Mouse (Mus musculus) spleen, postnatal 10 days (tissue): ENCODE results near the gene 2410015M20Rik.

Experiments
- DNase-seq, 2 experiments: peaks; one replicate each; pipeline ENCODE4 v3.0.0; 2021 to 2022; ENCODE audit warnings: low spot score in 2 of 2

Gene 2410015M20Rik

DNA sequence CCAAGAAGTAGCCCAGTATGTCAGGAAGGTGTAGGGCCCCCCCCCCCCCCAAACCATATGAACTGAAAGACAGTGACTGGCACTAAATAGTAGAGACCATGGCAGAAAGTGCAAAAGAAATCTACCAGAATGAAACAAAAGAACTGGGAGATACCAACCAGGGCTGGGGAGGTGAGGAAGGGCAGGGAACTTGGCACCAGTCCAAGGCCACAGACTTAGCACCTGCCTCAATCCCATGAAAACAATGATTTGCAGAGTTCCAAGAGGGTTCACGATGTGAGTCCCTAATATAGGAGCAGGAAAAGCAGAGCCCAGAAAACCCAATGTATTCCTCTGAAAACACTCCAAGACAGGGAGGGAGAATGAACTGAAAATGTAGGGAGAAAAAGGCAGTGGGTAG is 37.4 kb downstream of the 2410015M20Rik start:
- DNase-seq = no peak

DNA sequence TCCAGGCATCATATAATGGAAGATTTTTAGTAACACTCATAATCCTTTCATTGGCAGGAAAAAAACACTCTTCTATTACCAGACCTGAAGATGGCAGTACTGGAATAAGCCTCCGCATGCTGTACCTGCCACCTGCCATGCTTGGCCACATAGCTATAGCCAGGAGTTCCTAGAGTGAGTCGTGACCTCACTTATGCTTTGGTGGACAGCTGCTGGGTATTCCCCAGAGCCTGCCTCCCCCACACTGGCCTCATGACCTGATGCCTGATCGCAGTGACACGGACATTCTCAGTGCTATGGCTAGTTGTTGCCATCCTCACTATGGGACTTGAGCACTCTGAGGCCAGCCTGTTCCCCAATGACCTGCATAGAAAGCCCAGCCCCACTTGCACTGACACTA is 39.3 kb downstream of the 2410015M20Rik start:
- no peak for DNase-seq

DNA sequence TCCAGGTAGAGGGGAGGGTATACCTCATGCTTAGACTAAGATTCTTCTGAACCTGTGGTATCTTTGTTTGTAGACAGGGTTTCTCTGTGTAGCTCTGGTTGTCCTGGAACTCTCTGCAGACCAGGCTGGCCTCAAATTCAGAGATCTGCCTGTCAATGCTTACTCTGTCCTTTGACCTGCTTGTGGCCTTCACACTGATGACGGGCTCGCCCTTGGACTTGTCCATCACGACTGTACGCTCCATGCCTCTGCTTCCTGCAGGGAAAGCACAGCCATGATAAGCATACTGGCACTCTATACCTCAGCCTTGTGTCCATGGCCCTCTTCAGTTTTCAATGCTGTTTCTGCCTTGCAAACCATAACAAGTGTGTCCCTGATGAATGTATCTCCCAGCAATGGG is 42.2 kb downstream of the 2410015M20Rik start:
- DNase-seq = no peak

DNA sequence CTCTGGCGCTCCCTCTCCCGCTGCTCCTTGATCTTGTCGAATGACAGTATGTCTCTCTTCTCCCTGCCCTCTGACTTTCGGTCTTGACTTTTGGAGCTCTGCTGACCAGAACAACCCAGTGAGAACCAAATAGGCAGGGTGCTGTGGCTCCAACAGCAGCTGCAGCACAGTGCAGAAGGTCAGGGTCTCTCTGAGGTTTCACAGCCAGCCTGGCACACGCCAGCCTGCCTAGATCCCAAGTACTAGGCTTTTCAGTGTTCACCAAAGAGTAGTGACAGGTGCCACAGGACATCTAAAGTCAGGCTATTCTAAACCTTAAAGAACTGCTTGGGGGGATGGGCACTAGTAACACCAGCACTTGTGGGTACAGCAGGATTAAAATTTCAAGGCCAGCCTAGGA is 42.7 kb downstream of the 2410015M20Rik start:
- no peak for DNase-seq

DNA sequence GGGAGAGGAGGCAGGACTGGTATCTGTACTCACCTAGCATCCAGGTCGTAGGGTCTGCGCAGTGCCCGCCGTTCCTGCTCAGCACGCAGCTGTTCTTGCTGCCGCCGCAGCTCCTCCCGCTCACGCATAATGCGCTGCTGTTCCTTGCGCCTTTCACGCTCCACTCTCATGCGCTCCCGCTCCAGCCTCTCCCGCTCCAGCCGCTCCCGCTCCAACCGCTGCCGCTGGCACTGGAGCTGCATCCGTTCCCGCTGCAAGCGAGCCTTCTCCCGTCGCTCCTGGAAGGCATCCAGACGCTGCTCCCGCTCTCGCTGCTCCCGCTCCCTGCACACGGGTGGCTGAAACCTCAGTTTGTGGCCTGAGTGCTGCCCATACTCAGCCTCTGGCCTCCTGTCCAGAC is 43.3 kb downstream of the 2410015M20Rik start:
- DNase-seq = no peak

DNA sequence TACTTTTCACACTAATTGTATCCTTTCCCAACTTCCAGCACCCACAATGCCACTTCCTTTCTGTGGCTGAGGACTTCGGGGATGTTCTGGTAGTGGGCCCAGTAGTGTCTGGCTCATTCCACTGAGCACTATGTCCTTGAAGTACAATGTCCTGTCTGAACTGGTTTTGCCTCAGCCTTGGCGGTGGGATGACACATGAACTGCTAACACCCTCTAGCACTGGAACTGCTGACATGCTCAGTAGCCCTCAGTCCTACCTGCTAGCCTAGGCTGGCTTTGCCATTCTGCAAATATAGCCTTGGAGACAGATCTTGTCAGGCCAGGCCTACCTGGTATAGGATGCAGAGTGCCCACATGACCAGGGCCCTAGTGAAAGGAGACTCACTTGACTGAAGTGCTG is 47.7 kb downstream of the 2410015M20Rik start:
- no peak for DNase-seq

DNA sequence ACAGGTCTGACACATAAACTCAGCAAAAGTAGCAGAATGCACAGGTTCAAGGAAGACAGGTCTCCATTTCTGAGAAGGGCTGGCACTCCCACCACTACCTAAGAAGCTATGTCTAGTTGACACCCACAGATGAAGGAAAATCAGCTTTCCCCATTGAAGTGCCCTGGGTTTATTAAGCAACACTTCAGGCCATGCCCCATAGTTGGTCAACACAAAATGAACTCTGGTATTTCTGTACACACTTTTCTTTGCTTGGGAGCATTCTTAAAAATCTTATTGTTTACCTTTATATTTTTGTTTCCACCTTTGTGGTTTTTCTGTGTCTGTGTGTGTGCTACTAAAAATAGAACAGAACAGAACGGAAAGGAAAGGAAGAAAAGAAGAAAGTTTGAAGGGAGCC is 49.4 kb downstream of the 2410015M20Rik start:
- DNase-seq = no peak

DNA sequence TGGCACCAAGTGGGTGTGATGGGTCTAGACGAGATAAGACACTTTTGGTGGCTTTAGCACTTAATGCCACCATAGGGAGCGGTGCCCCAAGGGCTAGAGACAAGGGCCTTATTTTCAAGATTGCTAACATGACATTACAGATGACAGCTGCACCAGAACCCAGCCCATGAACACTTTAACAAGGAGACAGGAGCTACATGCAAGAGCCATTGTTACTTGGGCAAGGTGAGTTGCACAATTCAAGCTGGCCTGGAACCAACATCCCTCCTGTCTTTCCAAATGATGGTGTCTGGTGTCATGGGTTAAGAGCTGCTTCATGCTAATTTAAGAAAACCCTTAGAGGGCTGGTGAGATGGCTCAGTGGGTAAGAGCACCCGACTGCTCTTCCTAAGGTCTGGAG is 50.2 kb downstream of the 2410015M20Rik start:
- DNase-seq = no peak

DNA sequence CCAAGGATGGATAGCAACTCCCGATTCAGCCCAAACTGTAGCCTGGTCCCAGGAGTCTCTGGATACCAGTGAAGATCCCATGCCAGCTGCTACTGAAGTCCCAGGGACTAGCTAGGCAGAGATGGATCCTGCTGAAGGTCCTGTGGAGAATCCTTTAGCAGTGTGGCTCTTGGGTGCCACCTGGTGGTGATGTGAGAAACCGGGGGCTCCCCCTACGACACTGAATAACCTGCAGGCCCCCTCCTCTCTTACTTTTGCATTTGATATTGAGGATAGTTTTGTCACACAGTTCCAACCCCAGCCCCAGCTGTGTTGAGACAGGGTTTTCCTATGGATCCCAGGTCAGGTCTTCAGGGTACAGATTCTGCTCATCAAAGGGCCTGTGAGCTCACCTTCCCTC is 51.1 kb downstream of the 2410015M20Rik start:
- DNase-seq = peak; percentile 58 to 77
